Mouse (Mus musculus): ENCODE data around the gene Prkag2.
"Not testable (repeated sequence)": the region's sequence is repeated elsewhere in the genome, so short reads cannot be mapped to it uniquely, and the experiment has no call there.

Prkag2 gene

GRCm38 (mm10) chr5:25085170-25085569 lies 15.3 kb downstream of the Prkag2 start:
- DNase-seq = no peak

GRCm38 (mm10) chr5:25083816-25084215 lies 16.6 kb downstream of the Prkag2 start:
- DNase-seq = peak; percentile 38

GRCm38 (mm10) chr5:25082542-25082941 lies 17.9 kb downstream of the Prkag2 start:
- peak; percentile 61 for DNase-seq

GRCm38 (mm10) chr5:25081545-25081944 lies 18.9 kb downstream of the Prkag2 start:
- peak; percentile 69 for DNase-seq

- no peak for DNase-seq
Measured at GRCm38 (mm10) chr5:25080994-25081393, 19.4 kb downstream of the Prkag2 start.

- DNase-seq = no peak
Measured at GRCm38 (mm10) chr5:25080438-25080945, 19.9 kb downstream of the Prkag2 start.

- no peak for DNase-seq
Measured at GRCm38 (mm10) chr5:25079766-25080265, 20.6 kb downstream of the Prkag2 start.

- no peak for DNase-seq
Measured at GRCm38 (mm10) chr5:25077873-25078651, 22.4 kb downstream of the Prkag2 start.

- not testable (repeated sequence) for DNase-seq
Measured at GRCm38 (mm10) chr5:25077258-25077657, 23.2 kb downstream of the Prkag2 start.

GRCm38 (mm10) chr5:25075623-25076022 lies 24.8 kb downstream of the Prkag2 start:
- no peak for DNase-seq

- DNase-seq = no peak
Measured at GRCm38 (mm10) chr5:25069815-25070214, 30.6 kb downstream of the Prkag2 start.

- DNase-seq = no peak
Measured at GRCm38 (mm10) chr5:25067122-25067521, 33.3 kb downstream of the Prkag2 start.

GRCm38 (mm10) chr5:25064270-25065232 lies 35.9 kb downstream of the Prkag2 start:
- no peak for DNase-seq

GRCm38 (mm10) chr5:25062506-25063132 lies 37.8 kb downstream of the Prkag2 start:
- DNase-seq = peak; percentile 25

GRCm38 (mm10) chr5:25058853-25059741 lies 41.3 kb downstream of the Prkag2 start:
- DNase-seq = no peak

- DNase-seq = no peak
Measured at GRCm38 (mm10) chr5:25058417-25058816, 42.0 kb downstream of the Prkag2 start.

- no peak for DNase-seq
Measured at GRCm38 (mm10) chr5:25055288-25055687, 45.2 kb downstream of the Prkag2 start.

GRCm38 (mm10) chr5:25053971-25054658 lies 46.3 kb downstream of the Prkag2 start:
- DNase-seq = no peak

GRCm38 (mm10) chr5:25050827-25051226 lies 49.6 kb downstream of the Prkag2 start:
- no peak for DNase-seq

GRCm38 (mm10) chr5:25047670-25048069 lies 52.8 kb downstream of the Prkag2 start:
- no peak for DNase-seq

GRCm38 (mm10) chr5:25046762-25047161 lies 53.7 kb downstream of the Prkag2 start:
- no peak for DNase-seq

Measured in thymus, postnatal 4 days (tissue).